Mouse (Mus musculus): ENCODE data around the gene Acsm5.
"Not testable (repeated sequence)": the region's sequence is repeated elsewhere in the genome, so short reads cannot be mapped to it uniquely, and the experiment has no call there.

Gene Acsm5

GRCm38 (mm10) chr7:119545572-119545971 lies 26.3 kb downstream of the Acsm5 start:
- no peak for DNase-seq (ENCODE audit: low spot score in 2 of 2)

GRCm38 (mm10) chr7:119550471-119551222 lies 31.4 kb downstream of the Acsm5 start:
- DNase-seq (ENCODE audit: low spot score in 2 of 2), result no peak

- DNase-seq (ENCODE audit: low spot score in 2 of 2), result no peak
These were observed 34.8 kb downstream of the Acsm5 start, which contains the start of gene Acsm2 for GRCm38 (mm10) chr7:119554040-119554439. Gene Acsm2, plus strand, starts transcription at chr7:119554340.

- no peak for DNase-seq (ENCODE audit: low spot score in 2 of 2)
These were observed 40.7 kb downstream of the Acsm5 start for GRCm38 (mm10) chr7:119559789-119560451.

- no peak for DNase-seq (ENCODE audit: low spot score in 2 of 2)
These were observed 41.2 kb downstream of the Acsm5 start for GRCm38 (mm10) chr7:119560452-119560835.

- no peak for DNase-seq (ENCODE audit: low spot score in 2 of 2)
These were observed 42.2 kb downstream of the Acsm5 start for GRCm38 (mm10) chr7:119561441-119561840.

- DNase-seq (ENCODE audit: low spot score in 2 of 2), result not testable (repeated sequence)
These were observed 43.2 kb downstream of the Acsm5 start for GRCm38 (mm10) chr7:119562476-119562875.

- DNase-seq (ENCODE audit: low spot score in 2 of 2), result no peak
These were observed 75.4 kb downstream of the Acsm5 start for GRCm38 (mm10) chr7:119594530-119595107.
